Mouse (Mus musculus) midbrain, embryonic 14.5 days (tissue): ENCODE measurements around the gene Slc25a35. TPM values are rescaled to one million over a fixed set of nuclear protein-coding genes. Genes with fewer than 3 reads are reported as not detected.
"Not testable (repeated sequence)": the region's sequence is repeated elsewhere in the genome, so short reads cannot be mapped to it uniquely, and the experiment has no call there.

ENCODE experiments used
- ATAC-seq: fragments of 200-750 bp; cut with Nextera tagmentation; 2 replicates; pipeline ENCODE4 v1.8.0; 2017; ENCODE audit warnings: moderate number of reproducible peaks, moderate library complexity; ENCODE audit not compliant: low FRiP score, low TSS enrichment
- DNase-seq: peaks from one replicate; pipeline ENCODE4 v3.0.0-alpha.2; 2015
- H3K27ac ChIP-seq: fragments of 300-500 bp; sonication (generic); replicated peaks from 2 replicates; pipeline ENCODE4 v1.5.1; 2014; ENCODE audit warnings: mild to moderate bottlenecking, low read depth, low read length, moderate library complexity
- H3K27me3 ChIP-seq: fragments of 300-500 bp; sonication (generic); 2 replicates; pipeline ENCODE4 v1.6.1; 2014; ENCODE audit warnings: low read length, control low read depth, mixed read lengths; ENCODE audit not compliant: control insufficient read depth, insufficient read depth
- H3K36me3 ChIP-seq: fragments of 300-500 bp; sonication (generic); 2 replicates; pipeline ENCODE4 v1.6.1; 2014; ENCODE audit warnings: low read length, control low read depth; ENCODE audit not compliant: control insufficient read depth, insufficient read depth
- H3K4me1 ChIP-seq: fragments of 300-500 bp; sonication (generic); 2 replicates; pipeline ENCODE4 v1.6.1; 2014; ENCODE audit warnings: mild to moderate bottlenecking, antibody characterized with exemption, low read length, control low read depth; ENCODE audit not compliant: control insufficient read depth, insufficient read depth
- H3K4me2 ChIP-seq: fragments of 300-500 bp; sonication (generic); 2 replicates; pipeline ENCODE4 v1.6.1; 2014; ENCODE audit warnings: mild to moderate bottlenecking, low read length, moderate library complexity
- H3K4me3 ChIP-seq: fragments of 300-500 bp; sonication (generic); replicated peaks from 2 replicates; pipeline ENCODE4 v1.5.1; 2014; ENCODE audit warnings: low read depth, low read length
- H3K9ac ChIP-seq: fragments of 300-500 bp; sonication (generic); replicated peaks from 2 replicates; pipeline ENCODE4 v1.6.1; 2014; ENCODE audit warnings: mild to moderate bottlenecking, low read length, moderate library complexity
- H3K9me3 ChIP-seq: fragments of 300-500 bp; sonication (generic); 2 replicates; pipeline ENCODE4 v1.6.1; 2016; ENCODE audit warnings: low read length, control low read depth, mixed read lengths; ENCODE audit not compliant: control insufficient read depth
- WGBS: fragments of 180-500 bp; shearing (Covaris S2); extraction: QIAGEN DNeasy Blood & Tissue Kit; methylation state at CpG from one replicate; pipeline ENCODE4 v1.1.7; 2014; 5-methylcytosine and 5-hydroxymethylcytosine counted together
- polyA plus RNA-seq: library from polyadenylated mRNA; unstranded; fragments of >200 nt; fragmentation: Nextera tagmentation; extraction: Ambion mirVana; gene quantifications from 2 replicates; pipeline ENCODE4 v1.2.1, GENCODE M21; 2014

Slc25a35 gene
- polyA plus RNA-seq, 1 experiment from 2014 or later, result 1.9 TPM

DNA sequence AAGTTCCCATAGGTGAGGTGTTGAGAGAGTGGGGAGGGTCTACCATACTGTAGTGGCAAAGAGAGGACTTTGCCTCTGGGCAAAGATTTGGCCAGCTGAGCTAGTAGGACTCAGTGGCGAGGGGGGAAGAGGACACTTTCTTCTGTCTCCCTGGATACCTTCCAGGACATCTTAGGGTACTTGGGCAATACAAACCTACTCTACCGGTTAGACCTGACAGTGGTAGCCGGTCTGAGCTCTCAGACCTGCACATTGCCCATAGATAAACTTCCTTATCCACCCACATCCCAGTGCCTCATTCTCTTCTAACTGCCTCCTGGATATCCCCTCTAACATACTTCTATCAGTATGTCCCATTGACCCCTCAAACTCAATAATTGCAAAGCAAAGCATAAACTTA lies 13.0 kb downstream of the Slc25a35 start:
- Histone ChIP-seq H3K36me3 (peaks cover 2% of the 10 kb centered on the region; the same call in 1 of the 2 replicates), H3K27ac (no peak overlapping the region), H3K4me1 (no peaks in the 10 kb centered on the region), H3K4me3 (no peak overlapping the region), H3K27me3 (no peaks in the 10 kb centered on the region), H3K9ac (no peak overlapping the region), H3K9me3 (no peaks in the 10 kb centered on the region), H3K4me2 (no peak overlapping the region)
- ATAC-seq (no peak), DNase-seq (no peak)
- WGBS, result 85% methylated on average over 3 of the region's 3 CpGs

DNA sequence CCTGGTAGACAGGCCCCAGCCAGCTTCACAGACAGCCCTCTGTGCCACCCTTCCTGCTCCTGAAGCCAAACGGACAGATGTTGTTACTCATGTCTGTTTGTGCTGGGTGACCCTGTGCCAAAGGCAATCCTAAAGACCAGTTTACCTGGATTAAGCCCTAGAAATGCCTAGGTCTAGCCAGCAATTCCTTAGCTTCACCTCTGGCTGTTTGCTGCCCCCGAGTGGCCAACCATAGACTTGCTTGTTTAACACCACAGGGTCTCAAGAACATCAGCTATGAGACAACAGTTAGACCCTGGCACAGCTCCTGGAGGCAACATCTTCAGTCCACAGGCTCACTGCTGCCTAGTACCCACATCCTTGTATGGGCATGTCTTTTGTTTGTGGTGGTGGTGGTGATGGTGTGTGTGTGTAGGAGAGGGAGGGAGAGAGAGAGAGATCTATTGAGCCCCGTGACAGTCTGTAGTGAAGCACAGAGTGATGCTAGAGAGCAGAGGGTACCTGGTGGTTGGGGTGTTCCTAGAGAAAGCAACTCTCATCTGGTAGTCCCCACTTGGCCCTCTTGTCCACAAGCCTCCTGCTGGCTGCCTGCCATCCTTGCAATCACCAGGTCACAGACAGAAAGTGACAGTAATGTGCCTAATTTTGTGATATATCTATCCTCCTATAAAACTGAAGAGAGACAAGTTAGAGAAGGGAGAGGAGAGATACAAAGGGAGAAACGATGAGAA lies 14.9 kb downstream of the Slc25a35 start:
- Histone ChIP-seq H3K36me3 (peaks cover 19% of the 10 kb centered on the region), H3K27me3 (no peaks in the 10 kb centered on the region), H3K4me1 (no peaks in the 10 kb centered on the region), H3K9ac (no peak overlapping the region), H3K4me2 (no peak overlapping the region), H3K4me3 (no peak overlapping the region), H3K9me3 (no peaks in the 10 kb centered on the region), H3K27ac (no peak overlapping the region)
- ATAC-seq (no peak), DNase-seq (peak; percentile 89)
- 36% methylated on average over 4 of the region's 4 CpGs for WGBS

DNA sequence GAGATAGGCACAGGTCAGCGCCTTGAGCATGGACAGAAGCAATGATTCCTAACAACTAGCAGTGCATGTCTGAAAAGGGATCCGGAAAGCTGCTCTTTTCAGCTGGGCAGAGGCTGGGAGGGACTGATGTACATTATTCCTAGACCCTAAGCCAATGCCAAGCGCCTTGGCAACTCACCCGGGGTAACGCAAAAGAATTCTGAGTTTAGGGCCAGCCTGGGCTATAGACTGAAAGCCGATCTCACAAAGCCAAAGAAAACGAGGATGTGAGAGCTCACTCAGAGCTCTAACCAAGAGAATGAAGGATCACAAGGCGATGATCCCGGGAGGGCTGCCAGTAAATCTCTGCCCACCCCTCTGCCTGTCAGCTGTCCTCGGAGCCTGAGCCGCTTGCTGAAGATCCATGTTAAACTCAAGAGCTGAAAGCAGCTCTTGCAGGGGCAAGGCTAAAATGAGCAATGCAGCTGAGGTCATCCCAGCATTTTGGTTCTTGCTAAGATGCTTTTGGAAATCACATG lies 19.5 kb downstream of the Slc25a35 start:
- no peak overlapping the region for H3K9ac ChIP-seq
- H3K4me1 ChIP-seq, result no peaks in the 10 kb centered on the region
- H3K27me3 ChIP-seq, result no peaks in the 10 kb centered on the region
- H3K27ac ChIP-seq, result no peak overlapping the region
- peaks cover 64% of the 10 kb centered on the region for H3K36me3 ChIP-seq
- H3K9me3 ChIP-seq, result no peaks in the 10 kb centered on the region
- 87% methylated on average over 11 of the region's 11 CpGs for WGBS
- ATAC-seq (no peak), DNase-seq (peak; percentile 4)
- no peak overlapping the region for H3K4me3 ChIP-seq
- H3K4me2 ChIP-seq, result no peak overlapping the region

DNA sequence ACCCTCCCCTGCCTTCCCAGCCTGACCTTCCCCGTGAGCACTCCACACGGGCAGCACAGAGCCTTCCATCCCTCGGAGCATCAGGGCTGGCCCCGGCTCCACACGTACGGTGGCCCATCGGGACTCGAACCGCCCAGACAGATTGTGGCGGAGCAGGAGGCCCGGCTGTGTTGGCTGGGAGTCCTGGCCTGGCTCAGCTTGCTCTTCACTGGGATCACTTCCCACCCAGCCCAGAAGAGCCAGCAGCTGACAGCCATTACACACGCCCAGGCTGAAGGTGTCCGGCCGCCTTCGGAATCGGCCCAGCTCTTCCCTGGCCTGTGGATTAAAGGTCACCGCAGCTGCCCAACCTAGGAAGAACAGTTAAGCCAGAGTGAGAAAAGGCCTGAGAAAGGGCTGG lies 20.4 kb downstream of the Slc25a35 start:
- ATAC-seq (no peak), DNase-seq (no peak)
- H3K9me3 ChIP-seq, result no peaks in the 10 kb centered on the region
- no peak overlapping the region for H3K4me2 ChIP-seq
- H3K4me1 ChIP-seq, result no peaks in the 10 kb centered on the region
- no peak overlapping the region for H3K9ac ChIP-seq
- H3K27ac ChIP-seq, result no peak overlapping the region
- no peaks in the 10 kb centered on the region for H3K27me3 ChIP-seq
- WGBS, result 95% methylated on average over 17 of the region's 17 CpGs
- no peak overlapping the region for H3K4me3 ChIP-seq
- peaks cover 74% of the 10 kb centered on the region for H3K36me3 ChIP-seq

DNA sequence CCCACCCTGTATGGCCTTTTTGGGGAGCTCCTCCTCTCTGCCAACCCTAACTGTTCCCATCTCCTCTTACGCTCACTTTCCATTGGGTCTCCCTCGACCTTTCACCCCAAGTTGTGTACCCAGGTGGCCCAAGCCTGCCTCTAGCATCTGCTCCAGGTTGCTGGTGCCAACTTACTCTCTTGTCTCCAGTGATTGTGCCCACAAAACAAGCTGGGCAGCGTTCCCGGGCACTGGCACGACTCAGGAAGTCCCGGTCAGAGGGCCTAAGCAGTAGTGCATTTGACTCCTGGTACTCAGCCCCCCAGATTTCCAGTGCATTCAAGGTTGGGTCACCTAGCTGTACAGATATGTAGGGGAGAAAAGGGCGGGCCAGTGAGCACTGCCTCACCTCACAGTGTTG lies 25.2 kb downstream of the Slc25a35 start:
- Histone ChIP-seq H3K27ac (no peak overlapping the region), H3K4me3 (no peak overlapping the region), H3K4me2 (no peak overlapping the region), H3K9me3 (no peaks in the 10 kb centered on the region), H3K27me3 (no peaks in the 10 kb centered on the region), H3K9ac (no peak overlapping the region), H3K36me3 (peaks cover 94% of the 10 kb centered on the region), H3K4me1 (no peaks in the 10 kb centered on the region)
- DNase-seq, result no peak
- no peak for ATAC-seq
- WGBS, result 92% methylated on average over 7 of the region's 7 CpGs

DNA sequence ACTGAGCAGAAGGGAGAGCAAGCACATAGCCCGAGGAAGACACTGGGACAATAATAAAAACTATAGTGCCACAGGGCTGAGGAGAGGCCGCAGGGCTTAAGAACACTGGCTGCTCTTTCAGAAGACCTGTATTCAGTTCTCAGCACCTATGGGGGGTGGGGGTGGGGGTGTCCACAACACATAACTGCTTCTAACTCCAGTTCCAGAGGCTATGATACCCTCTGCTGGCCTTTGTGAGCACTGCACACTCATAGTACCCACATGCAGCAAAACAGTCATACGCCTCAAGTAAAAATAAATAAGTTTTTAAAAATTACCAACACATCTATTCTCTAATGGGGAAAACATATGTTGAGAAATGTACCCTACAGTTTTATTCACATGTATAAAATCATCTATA lies 26.4 kb downstream of the Slc25a35 start:
- H3K27me3 ChIP-seq, result no peaks in the 10 kb centered on the region
- 100% methylated on average over 3 of the region's 3 CpGs for WGBS
- DNase-seq (no peak), ATAC-seq (no peak)
- H3K27ac ChIP-seq, result no peak overlapping the region
- H3K9ac ChIP-seq, result no peak overlapping the region
- no peaks in the 10 kb centered on the region for H3K4me1 ChIP-seq
- H3K9me3 ChIP-seq, result no peaks in the 10 kb centered on the region
- H3K4me3 ChIP-seq, result no peak overlapping the region
- no peak overlapping the region for H3K4me2 ChIP-seq
- peaks cover 94% of the 10 kb centered on the region for H3K36me3 ChIP-seq

DNA sequence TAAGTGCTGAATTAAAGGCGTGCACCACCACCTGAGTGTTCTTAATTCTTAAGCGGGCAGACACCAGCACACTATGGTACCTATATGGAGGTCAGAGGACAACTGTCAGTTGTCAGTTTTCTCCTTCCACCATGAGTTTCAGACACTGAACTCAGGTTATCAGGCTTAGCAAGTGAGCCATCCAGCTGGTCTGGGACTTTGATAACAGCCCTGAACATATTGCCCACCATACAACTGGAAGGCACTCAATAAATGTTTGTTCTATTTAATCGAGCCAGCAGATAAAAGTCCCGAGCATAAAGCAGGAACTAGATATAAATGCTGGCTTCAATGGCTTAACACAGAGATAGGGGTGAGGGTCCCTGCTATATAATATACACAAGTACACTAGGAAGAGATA lies 29.1 kb downstream of the Slc25a35 start:
- no peak for DNase-seq
- H3K9ac ChIP-seq, result no peak overlapping the region
- H3K36me3 ChIP-seq, result peaks cover 93% of the 10 kb centered on the region
- ATAC-seq, result no peak
- WGBS, result 96% methylated on average over 4 of the region's 4 CpGs
- H3K4me2 ChIP-seq, result no peak overlapping the region
- no peaks in the 10 kb centered on the region for H3K9me3 ChIP-seq
- no peaks in the 10 kb centered on the region for H3K27me3 ChIP-seq
- no peak overlapping the region for H3K4me3 ChIP-seq
- H3K4me1 ChIP-seq, result no peaks in the 10 kb centered on the region
- H3K27ac ChIP-seq, result no peak overlapping the region

DNA sequence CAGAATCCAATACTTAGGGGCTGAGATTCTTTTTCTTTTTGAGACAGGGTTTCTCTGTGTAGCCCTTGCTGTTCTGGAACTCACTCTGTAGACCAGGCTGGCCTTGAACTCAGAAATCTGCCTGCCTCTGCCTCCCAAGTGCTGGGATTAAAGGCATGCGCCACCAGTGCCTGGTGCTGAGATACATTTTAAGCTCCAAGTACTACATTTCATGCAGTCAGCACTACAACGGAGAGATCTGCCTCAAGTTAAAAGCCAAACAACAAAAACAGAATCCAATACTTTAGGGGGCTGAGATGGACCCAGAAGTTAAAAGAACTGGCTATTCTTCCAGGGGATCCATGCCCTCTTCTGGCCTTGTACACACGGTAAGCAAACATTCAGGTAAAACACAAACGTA lies 34.9 kb downstream of the Slc25a35 start:
- DNase-seq, ATAC-seq, H3K4me3 ChIP-seq, H3K4me1 ChIP-seq, H3K27ac ChIP-seq, H3K27me3 ChIP-seq, H3K4me2 ChIP-seq, H3K9me3 ChIP-seq, H3K9ac ChIP-seq: not testable (repeated sequence)
- WGBS, result 96% methylated on average over 4 of the region's 4 CpGs
- peaks cover 55% of the 10 kb centered on the region for H3K36me3 ChIP-seq

DNA sequence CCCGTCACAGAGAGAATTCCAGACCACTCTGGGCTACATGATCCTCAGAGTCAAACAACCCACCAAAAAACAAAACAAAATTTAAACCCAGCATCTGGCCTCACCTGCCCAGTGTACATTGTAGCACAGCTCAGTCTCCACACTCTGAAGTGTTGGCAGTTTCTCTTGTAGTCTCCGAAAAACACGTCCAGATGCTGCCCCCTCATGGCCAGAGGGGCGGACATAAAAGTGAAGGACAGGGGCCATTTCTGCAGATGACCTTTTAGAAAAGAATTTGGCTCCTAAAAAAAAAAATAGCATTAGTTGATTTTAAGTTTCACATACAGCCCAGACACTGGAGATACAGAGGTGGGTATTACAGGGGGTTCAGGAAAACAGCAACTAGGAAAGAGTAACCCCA lies 35.7 kb downstream of the Slc25a35 start:
- peaks cover 47% of the 10 kb centered on the region for H3K36me3 ChIP-seq
- no peak for DNase-seq
- ATAC-seq, result no peak
- no peaks in the 10 kb centered on the region for H3K9me3 ChIP-seq
- no peak overlapping the region for H3K9ac ChIP-seq
- no peaks in the 10 kb centered on the region for H3K27me3 ChIP-seq
- no peak overlapping the region for H3K4me3 ChIP-seq
- 67% methylated on average over 4 of the region's 4 CpGs for WGBS
- H3K4me1 ChIP-seq, result peaks cover 6% of the 10 kb centered on the region; the same call in 1 of the 2 replicates
- H3K27ac ChIP-seq, result no peak overlapping the region
- H3K4me2 ChIP-seq, result no peak overlapping the region
